Mouse (Mus musculus) MEL (cell line): ENCODE data around the gene Ak7. TPM values are rescaled to one million over a fixed set of nuclear protein-coding genes. Genes with fewer than 3 reads are reported as not detected.

Source experiments
- DNase-seq: peaks from one replicate; pipeline ENCODE4 v3.0.0; 2011; ENCODE audit warnings: low read depth, low spot score
- H3K27ac ChIP-seq: 2 replicates; pipeline ENCODE4 v1.5.1; 2012; ENCODE audit warnings: low read depth, mild to moderate bottlenecking, control low read depth, low read length, moderate library complexity; ENCODE audit not compliant: control insufficient read depth
- H3K27me3 ChIP-seq, 2 experiments: fragments of 150-350 bp in 1 of 2; sonication (generic) in 1 of 2; 2 replicates each; pipeline ENCODE4 v1.6.1; 2012; ENCODE audit warnings: low read length in 2 of 2, mild to moderate bottlenecking in 2 of 2, improper control_type of control experiment in 1 of 2, moderate library complexity in 1 of 2; ENCODE audit not compliant: insufficient read depth in 2 of 2, control insufficient read depth in 1 of 2
- H3K36me3 ChIP-seq, 2 experiments: 2 replicates each; pipeline ENCODE4 v1.6.1; 2012 to 2014; ENCODE audit warnings: low read length in 2 of 2, improper control_type of control experiment in 1 of 2, inconsistent platforms in 1 of 2, mild to moderate bottlenecking in 1 of 2; ENCODE audit not compliant: insufficient read depth in 2 of 2, control insufficient read depth in 1 of 2
- H3K4me1 ChIP-seq, 2 experiments: fragments of 150-350 bp in 1 of 2; sonication (generic) in 1 of 2; 2 replicates each; pipeline ENCODE4 v1.6.1; 2012; ENCODE audit warnings: low read length in 2 of 2, improper control_type of control experiment in 1 of 2, mild to moderate bottlenecking in 1 of 2; ENCODE audit not compliant: insufficient read depth in 2 of 2, control insufficient read depth in 1 of 2
- H3K4me3 ChIP-seq, 2 experiments: fragments of 150-350 bp in 1 of 2; sonication (generic) in 1 of 2; 2 replicates each; pipeline ENCODE4 v1.5.1; 2012; ENCODE audit warnings: low read depth in 2 of 2, low read length in 2 of 2, mild to moderate bottlenecking in 2 of 2, moderate library complexity in 2 of 2, control low read depth in 1 of 2, improper control_type of control experiment in 1 of 2; ENCODE audit not compliant: control insufficient read depth in 1 of 2, insufficient read depth in 1 of 2
- H3K79me2 ChIP-seq: 2 replicates; pipeline ENCODE4 v1.6.1; 2012; ENCODE audit warnings: mild to moderate bottlenecking, low read length, moderate library complexity; ENCODE audit not compliant: control insufficient read depth, poor library complexity, insufficient read depth
- H3K9ac ChIP-seq: 2 replicates; pipeline ENCODE4 v1.6.1; 2012; ENCODE audit warnings: low read depth, mild to moderate bottlenecking, control low read depth, low read length, moderate library complexity; ENCODE audit not compliant: control insufficient read depth, poor library complexity, severe bottlenecking
- H3K9me3 ChIP-seq: fragments of 150-350 bp; sonication (generic); replicated peaks from 2 replicates; pipeline ENCODE4 v1.6.1; 2012; ENCODE audit warnings: mild to moderate bottlenecking, low read length, improper control_type of control experiment, moderate library complexity; ENCODE audit not compliant: insufficient read depth
- CHD1 ChIP-seq: IDR thresholded peaks from 2 replicates; pipeline ENCODE4 v1.6.1; 2012; ENCODE audit warnings: low read depth, mild to moderate bottlenecking, inconsistent platforms, low read length, improper control_type of control experiment
- E2F4 ChIP-seq: IDR thresholded peaks from 2 replicates; pipeline ENCODE4 v1.6.1; 2011; ENCODE audit warnings: low read depth, low read length, improper control_type of control experiment, borderline replicate concordance
- EP300 ChIP-seq, 2 experiments: IDR thresholded peaks; 2 replicates each; pipeline ENCODE4 v1.6.1; 2011; ENCODE audit warnings: improper control_type of control experiment in 2 of 2, low read length in 2 of 2, low read depth in 1 of 2, mild to moderate bottlenecking in 1 of 2
- ETS1 ChIP-seq: IDR thresholded peaks from 2 replicates; pipeline ENCODE4 v1.6.1; 2012; ENCODE audit warnings: low read depth, mild to moderate bottlenecking, inconsistent platforms, low read length, improper control_type of control experiment, moderate library complexity
- GABPA ChIP-seq: IDR thresholded peaks from 2 replicates; pipeline ENCODE4 v1.6.1; 2012; ENCODE audit warnings: low read depth, mild to moderate bottlenecking, inconsistent platforms, low read length, improper control_type of control experiment, moderate library complexity
- HCFC1 ChIP-seq: IDR thresholded peaks from 2 replicates; pipeline ENCODE4 v1.6.1; 2012; ENCODE audit warnings: low read depth, mild to moderate bottlenecking, inconsistent platforms, low read length, improper control_type of control experiment, moderate library complexity
- JUND ChIP-seq: IDR thresholded peaks from 2 replicates; pipeline ENCODE4 v1.6.1; 2011; ENCODE audit warnings: low read depth, mild to moderate bottlenecking, improper control_type of control experiment, low read length
- KAT2A ChIP-seq: conservative IDR thresholded peaks from 2 replicates; pipeline ENCODE4 v1.6.1; 2012; ENCODE audit warnings: low read depth, low read length, improper control_type of control experiment, inconsistent platforms
- MAFK ChIP-seq: IDR thresholded peaks from 2 replicates; pipeline ENCODE4 v1.6.1; 2011; ENCODE audit warnings: low read depth, mild to moderate bottlenecking, low read length, improper control_type of control experiment, borderline replicate concordance
- MAZ ChIP-seq: IDR thresholded peaks from 2 replicates; pipeline ENCODE4 v1.6.1; 2012; ENCODE audit warnings: low read depth, mild to moderate bottlenecking, inconsistent platforms, low read length, improper control_type of control experiment
- MEF2A ChIP-seq: IDR thresholded peaks from 2 replicates; pipeline ENCODE4 v1.6.1; 2014; ENCODE audit warnings: low read depth, mild to moderate bottlenecking, inconsistent platforms, low read length, improper control_type of control experiment; ENCODE audit not compliant: poor library complexity, insufficient replicate concordance, severe bottlenecking; ENCODE audit errors: extremely low read depth
- MXI1 ChIP-seq: IDR thresholded peaks from 2 replicates; pipeline ENCODE4 v1.6.1; 2011; ENCODE audit warnings: mild to moderate bottlenecking, low read depth, low read length, improper control_type of control experiment
- MYB ChIP-seq: IDR thresholded peaks from 2 replicates; pipeline ENCODE4 v1.6.1; 2011; ENCODE audit warnings: mild to moderate bottlenecking, low read depth, low read length, improper control_type of control experiment
- MYC ChIP-seq: IDR thresholded peaks from 2 replicates; pipeline ENCODE4 v1.6.1; 2011; ENCODE audit warnings: low read depth, mild to moderate bottlenecking, low read length, improper control_type of control experiment, moderate library complexity
- NELFE ChIP-seq: IDR thresholded peaks from 2 replicates; pipeline ENCODE4 v1.6.1; 2011; ENCODE audit warnings: low read depth, low read length, improper control_type of control experiment
- NRF1 ChIP-seq: IDR thresholded peaks from 2 replicates; pipeline ENCODE4 v1.6.1; 2014; ENCODE audit warnings: low read depth, mild to moderate bottlenecking, inconsistent platforms, low read length, improper control_type of control experiment, moderate library complexity; ENCODE audit not compliant: poor library complexity, insufficient read depth, severe bottlenecking
- POLR2A ChIP-seq, 2 experiments: IDR thresholded peaks; 2 replicates each; pipeline ENCODE4 v1.6.1; 2011 to 2012; ENCODE audit warnings: low read length in 2 of 2, mild to moderate bottlenecking in 2 of 2, control low read depth in 1 of 2, improper control_type of control experiment in 1 of 2, low read depth in 1 of 2, moderate library complexity in 1 of 2; ENCODE audit not compliant: control insufficient read depth in 1 of 2, insufficient read depth in 1 of 2, poor library complexity in 1 of 2
- POLR2AphosphoS5 ChIP-seq: IDR thresholded peaks from 2 replicates; pipeline ENCODE4 v1.6.1; 2012; ENCODE audit warnings: low read depth, borderline replicate concordance, mild to moderate bottlenecking, inconsistent platforms, low read length, moderate library complexity, mixed read lengths
- RAD21 ChIP-seq: IDR thresholded peaks from 2 replicates; pipeline ENCODE4 v1.6.1; 2011; ENCODE audit warnings: mild to moderate bottlenecking, low read depth, low read length, improper control_type of control experiment
- RCOR1 ChIP-seq: IDR thresholded peaks from 2 replicates; pipeline ENCODE4 v1.6.1; 2012; ENCODE audit warnings: low read depth, mild to moderate bottlenecking, inconsistent platforms, low read length, improper control_type of control experiment
- SIN3A ChIP-seq: IDR thresholded peaks from 2 replicates; pipeline ENCODE4 v1.6.1; 2012; ENCODE audit warnings: low read length, improper control_type of control experiment, inconsistent platforms
- SMC3 ChIP-seq: IDR thresholded peaks from 2 replicates; pipeline ENCODE4 v1.6.1; 2011; ENCODE audit warnings: low read depth, low read length, improper control_type of control experiment
- TAL1 ChIP-seq: IDR thresholded peaks from 2 replicates; pipeline ENCODE4 v1.6.1; 2012; ENCODE audit warnings: mild to moderate bottlenecking, inconsistent platforms, low read length, moderate library complexity, mixed read lengths
- TBP ChIP-seq: IDR thresholded peaks from 2 replicates; pipeline ENCODE4 v1.8.0; 2011; ENCODE audit warnings: low read depth, low read length, improper control_type of control experiment
- TCF12 ChIP-seq: IDR thresholded peaks from 2 replicates; pipeline ENCODE4 v1.6.1; 2014; ENCODE audit warnings: low read depth, mild to moderate bottlenecking, inconsistent platforms, low read length, improper control_type of control experiment, moderate library complexity
- USF1 ChIP-seq: IDR thresholded peaks from 2 replicates; pipeline ENCODE4 v1.6.1; 2014; ENCODE audit warnings: low read depth, mild to moderate bottlenecking, inconsistent platforms, low read length, improper control_type of control experiment, moderate library complexity
- ZMIZ1 ChIP-seq: IDR thresholded peaks from 2 replicates; pipeline ENCODE4 v1.6.1; 2012; ENCODE audit warnings: low read depth, mild to moderate bottlenecking, inconsistent platforms, low read length, improper control_type of control experiment, moderate library complexity
- ZNF384 ChIP-seq: IDR thresholded peaks from 2 replicates; pipeline ENCODE4 v1.6.1; 2012; ENCODE audit warnings: low read depth, mild to moderate bottlenecking, inconsistent platforms, low read length, improper control_type of control experiment
- polyA plus RNA-seq, 2 experiments: library from polyadenylated mRNA; stranded (reverse) in 1 of 2; unstranded in 1 of 2; fragments of >175 nt in 1 of 2; fragments of >200 nt in 1 of 2; gene quantifications; 2 replicates each; pipeline versions ENCODE4 v1.2.1 to v1.2.4; 2012; ENCODE audit warnings: low replicate concordance in 2 of 2, low read depth in 1 of 2; ENCODE audit not compliant: insufficient read length in 2 of 2, insufficient read depth in 1 of 2, missing spikeins in 1 of 2
- total RNA-seq: library from RNA; depleted of rRNA; stranded (reverse); fragments of 300-350 nt; gene quantifications from 2 replicates; pipeline ENCODE4 v1.2.3, GENCODE M21; 2012

Gene Ak7
- total and polyA plus RNA-seq, 3 experiments, result 0.31 to 0.36 TPM; not detected in 1

DNA sequence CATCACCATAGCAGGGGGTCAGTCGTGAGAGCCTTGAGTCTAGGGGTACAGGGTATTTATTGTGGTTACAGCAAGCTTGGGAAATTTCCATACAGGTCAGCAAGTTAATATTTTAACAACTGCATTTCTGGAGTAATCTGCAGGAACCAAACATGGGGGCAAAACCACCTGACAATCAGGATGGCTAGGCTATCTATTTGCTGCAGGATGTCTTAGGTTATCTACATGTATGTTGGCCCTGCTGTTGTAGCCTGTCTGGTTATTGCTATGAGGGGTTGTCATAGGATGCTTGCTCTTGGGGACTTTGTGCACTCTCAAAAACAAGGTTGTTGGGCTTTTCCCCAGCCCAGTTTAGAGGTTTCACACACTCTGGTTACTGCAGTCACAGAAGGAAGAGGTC lies 18.8 kb downstream of the Ak7 start (continued):
- TF ChIP-seq POLR2A (IDR thresholded peaks at IDR 0.05; ENCODE audit: control insufficient read depth in 1 of 2, insufficient read depth in 1 of 2, low read depth in 1 of 2, low read length in 2 of 2, poor library complexity in 1 of 2), result no peak
- TF ChIP-seq USF1, result peak; percentile 49; the same call in 1 of the 2 replicates
- 0 out of 2 replicates have a peak, but pooled peaks have one; percentile 22 for TF ChIP-seq JUND
- TF ChIP-seq MYB, result peak; percentile 67
- no peak for TF ChIP-seq E2F4
- peak; percentile 69 for TF ChIP-seq SIN3A
- TF ChIP-seq ZMIZ1, result no peak
- no peak; the same call in 1 of the 2 replicates for TF ChIP-seq HCFC1
- TF ChIP-seq TCF12, result peak; percentile 95
- TF ChIP-seq CHD1, result no peak
- TF ChIP-seq, all 39 proteins: peak for 19

DNA sequence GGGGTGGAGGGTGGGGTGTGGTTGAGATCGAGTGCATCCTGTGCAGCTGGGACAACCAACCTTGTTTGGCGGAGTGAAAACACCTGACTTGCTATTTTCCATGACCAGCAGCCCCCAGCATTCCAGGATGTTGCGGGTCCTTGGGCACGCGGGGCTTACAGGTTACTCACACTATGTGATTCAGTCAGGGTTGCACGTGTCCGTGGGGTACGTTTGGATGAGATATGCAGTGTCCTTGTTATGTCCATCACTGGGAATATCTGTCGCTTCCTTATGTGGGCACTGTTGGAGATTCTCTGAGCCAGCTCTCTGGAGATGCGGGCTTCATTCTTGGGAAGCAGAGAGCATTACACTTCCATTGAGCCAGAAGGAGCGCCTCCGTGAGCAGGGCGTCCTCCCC lies 20.0 kb downstream of the Ak7 start:
- Histone ChIP-seq H3K9ac (peak overlapping the region; percentile 49), H3K79me2 (no peaks in the 10 kb centered on the region)
- TF ChIP-seq MXI1 (no peak), RAD21 (no peak), EP300 (IDR thresholded peaks at IDR 0.05; ENCODE audit: low read depth in 1 of 2, low read length in 2 of 2) (no peak), MAZ (no peak), MYB (no peak)
- TF ChIP-seq, all 39 proteins: peak for 0
- Histone ChIP-seq H3K4me1 (peaks cover 35 to 45% of the 10 kb centered on the region in 2 experiments), H3K27me3 (no peaks in the 10 kb centered on the region), H3K9me3 (no peaks in the 10 kb centered on the region), H3K36me3 (peaks cover 0 to 42% of the 10 kb centered on the region in 2 experiments; a peak in 2 of 4 replicates), H3K4me3 (peak overlapping the region in 1 of 2 experiments; percentile 11; a peak in 2 of 4 replicates), H3K27ac (peak overlapping the region; percentile 94)
- peak; percentile 31 for DNase-seq

DNA sequence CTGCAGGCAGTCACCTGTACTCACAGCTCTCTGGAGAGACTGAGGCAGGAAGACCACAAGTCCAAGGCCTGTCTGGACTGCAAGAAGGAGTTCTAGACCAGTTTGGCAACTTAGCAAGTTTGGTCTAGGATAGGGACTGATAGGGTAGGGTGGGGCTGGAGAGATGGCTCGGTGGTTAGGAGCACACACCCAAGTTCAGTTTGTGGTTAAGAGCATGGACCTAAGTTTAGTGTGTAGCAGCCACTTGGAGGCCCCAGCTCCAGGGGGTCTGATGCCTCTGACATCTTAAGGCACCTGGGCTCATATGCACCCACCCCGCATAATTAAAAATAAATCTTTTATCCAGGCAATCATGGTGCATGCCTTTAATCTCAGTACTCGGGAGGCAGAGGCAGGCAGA lies 21.5 kb downstream of the Ak7 start:
- peaks cover 35 to 52% of the 10 kb centered on the region in 2 experiments for H3K4me1 ChIP-seq
- H3K36me3 ChIP-seq, result peaks cover 0 to 48% of the 10 kb centered on the region in 2 experiments; a peak in 2 of 4 replicates
- H3K9me3 ChIP-seq, result no peaks in the 10 kb centered on the region
- H3K9ac ChIP-seq, result no peak overlapping the region
- no peaks in the 10 kb centered on the region for H3K27me3 ChIP-seq
- DNase-seq, result peak; percentile 90
- H3K4me3 ChIP-seq, result no peak overlapping the region
- H3K27ac ChIP-seq, result peak overlapping the region; percentile 94
- no peaks in the 10 kb centered on the region for H3K79me2 ChIP-seq
- TF ChIP-seq ZMIZ1, result no peak; the same call in 1 of the 2 replicates
- TF ChIP-seq GABPA, result no peak
- no peak for TF ChIP-seq SMC3
- TF ChIP-seq HCFC1, result 0 out of 2 replicates have a peak, but pooled peaks have one; percentile 37
- TF ChIP-seq NRF1, result no peak
- no peak for TF ChIP-seq POLR2AphosphoS5
- TF ChIP-seq KAT2A, result no peak
- peak; percentile 84 for TF ChIP-seq TCF12
- peak; percentile 81 for TF ChIP-seq ETS1
- peak; percentile 90 for TF ChIP-seq MYC
- peak; percentile 72 for TF ChIP-seq RCOR1
- TF ChIP-seq MEF2A, result no peak
- no peak for TF ChIP-seq NELFE
- TF ChIP-seq CHD1, result no peak
- TF ChIP-seq ZNF384, result no peak; the same call in 1 of the 2 replicates
- TF ChIP-seq MYB, result peak; percentile 91
- TF ChIP-seq MAZ, result no peak; the same call in 1 of the 2 replicates
- peak; percentile 31; the same call in 1 of the 2 replicates for TF ChIP-seq MAFK
- peak; percentile 47; the same call in 1 of the 2 replicates for TF ChIP-seq TAL1
- no peak for TF ChIP-seq USF1
- no peak for TF ChIP-seq TBP
- TF ChIP-seq E2F4, result no peak
